Mouse (Mus musculus) lung, adult 2 months (tissue): ENCODE data around the gene Rdh16f2. TPM values are rescaled to one million over a fixed set of nuclear protein-coding genes. Genes with fewer than 3 reads are reported as not detected.

Source experiments
- DNase-seq: peaks from one replicate; pipeline ENCODE4 v3.0.0; 2022
- H3K4me1 ChIP-seq: fragments of 200-500 bp; 2 replicates; pipeline ENCODE4 v1.6.1; 2011; ENCODE audit warnings: low read length; ENCODE audit not compliant: control insufficient read depth, insufficient read depth
- H3K4me3 ChIP-seq: fragments of 200-500 bp; replicated peaks from 2 replicates; pipeline ENCODE3; 2011; ENCODE audit warnings: low read depth, mild to moderate bottlenecking, control low read depth, low read length; ENCODE audit errors: extremely low read depth
- CTCF ChIP-seq: fragments of 200-500 bp; IDR thresholded peaks from 2 replicates; pipeline ENCODE4 v1.5.1; 2011; ENCODE audit warnings: mild to moderate bottlenecking, low read length, control low read depth; ENCODE audit not compliant: insufficient read depth
- POLR2A ChIP-seq: fragments of 200-500 bp; IDR thresholded peaks from 2 replicates; pipeline ENCODE4 v1.6.1; 2011; ENCODE audit warnings: low read depth, mild to moderate bottlenecking, control low read depth, low read length, borderline replicate concordance; ENCODE audit errors: extremely low read depth
- WGBS: fragments of 180-500 bp; shearing (Covaris S2); methylation state at CpG from one replicate; pipeline ENCODE4 v1.1.7; 2018; 5-methylcytosine and 5-hydroxymethylcytosine counted together
- polyA plus RNA-seq: library from polyadenylated mRNA; depleted of rRNA; stranded (reverse); fragments of >200 nt; gene quantifications from 2 replicates; pipeline ENCODE4 v1.2.3, GENCODE M21; 2012

The Rdh16f2 gene
- polyA plus RNA-seq, 1 experiment = not detected

- no peak for DNase-seq
- WGBS = 75% methylated on average over 1 of the region's 1 CpGs
- Histone ChIP-seq H3K4me1 (no peaks in the 10 kb centered on the region), H3K4me3 (no peak overlapping the region)
- TF ChIP-seq CTCF (no peak), POLR2A (no peak)
Observed at GRCm38 (mm10) chr10:127848089-127848488, 18.2 kb upstream of the Rdh16f2 start.

GRCm38 (mm10) chr10:127849628-127850027, 16.6 kb upstream of the Rdh16f2 start, which contains the start of gene Rdh19:
TSS of gene Rdh19 (plus strand) at chr10:127849928.
- no peak within 1 kb of the TSS for H3K4me3 ChIP-seq
- no peak for TF ChIP-seq CTCF
- TF ChIP-seq POLR2A = no peak
- no peak for DNase-seq
- 27% methylated on average over 1 of the region's 1 CpGs for WGBS
- no peaks in the 10 kb centered on the region for H3K4me1 ChIP-seq

GRCm38 (mm10) chr10:127856376-127856775, 9.9 kb upstream of the Rdh16f2 start:
- no peak for DNase-seq
- TF ChIP-seq POLR2A = no peak
- TF ChIP-seq CTCF = no peak
- no peaks in the 10 kb centered on the region for H3K4me1 ChIP-seq
- H3K4me3 ChIP-seq = no peak overlapping the region

GRCm38 (mm10) chr10:127864931-127865330, 1.3 kb upstream of the Rdh16f2 start:
- Histone ChIP-seq H3K4me1 (no peaks in the 10 kb centered on the region), H3K4me3 (no peak overlapping the region)
- no peak for DNase-seq
- TF ChIP-seq CTCF = no peak
- no peak for TF ChIP-seq POLR2A

- TF ChIP-seq CTCF = no peak
- no peak for TF ChIP-seq POLR2A
- no peak for DNase-seq
- Histone ChIP-seq H3K4me1 (peaks cover under 1% of the 10 kb centered on the region; the same call in 1 of the 2 replicates), H3K4me3 (no peak overlapping the region)
- 74% methylated on average over 4 of the region's 4 CpGs for WGBS
Observed at GRCm38 (mm10) chr10:127872484-127872883, 6.2 kb downstream of the Rdh16f2 start.

GRCm38 (mm10) chr10:127877681-127878080, 11.4 kb downstream of the Rdh16f2 start:
- TF ChIP-seq CTCF (no peak), POLR2A (no peak)
- H3K4me3 ChIP-seq = no peak overlapping the region
- WGBS = 39% methylated on average over 2 of the region's 2 CpGs
- H3K4me1 ChIP-seq = peaks cover 7% of the 10 kb centered on the region; the same call in 1 of the 2 replicates
- peak; percentile 10 for DNase-seq

GRCm38 (mm10) chr10:127878262-127879057, 12.2 kb downstream of the Rdh16f2 start:
- TF ChIP-seq CTCF (no peak), POLR2A (no peak)
- DNase-seq = no peak
- H3K4me1 ChIP-seq = peaks cover 7% of the 10 kb centered on the region; the same call in 1 of the 2 replicates
- no peak overlapping the region for H3K4me3 ChIP-seq
- 43% methylated on average over 3 of the region's 3 CpGs for WGBS

- no peak overlapping the region for H3K4me3 ChIP-seq
- TF ChIP-seq CTCF = no peak
- no peak for TF ChIP-seq POLR2A
- 81% methylated on average over 3 of the region's 3 CpGs for WGBS
- no peak for DNase-seq
- H3K4me1 ChIP-seq = peaks cover 7% of the 10 kb centered on the region; the same call in 1 of the 2 replicates
Observed at GRCm38 (mm10) chr10:127879155-127879688, 12.9 kb downstream of the Rdh16f2 start.

GRCm38 (mm10) chr10:127881041-127881440, 14.8 kb downstream of the Rdh16f2 start:
- peaks cover 7% of the 10 kb centered on the region; the same call in 1 of the 2 replicates for H3K4me1 ChIP-seq
- no peak for DNase-seq
- 81% methylated on average over 4 of the region's 4 CpGs for WGBS
- TF ChIP-seq CTCF (no peak), POLR2A (no peak)
- H3K4me3 ChIP-seq = no peak overlapping the region

GRCm38 (mm10) chr10:127886551-127886950, 20.3 kb downstream of the Rdh16f2 start:
- H3K4me1 ChIP-seq = no peaks in the 10 kb centered on the region
- TF ChIP-seq POLR2A (no peak), CTCF (no peak)
- DNase-seq = no peak
- 57% methylated on average over 1 of the region's 1 CpGs for WGBS
- no peak overlapping the region for H3K4me3 ChIP-seq
